Mouse (Mus musculus): ENCODE measurements around the gene Dab2.

DNA sequence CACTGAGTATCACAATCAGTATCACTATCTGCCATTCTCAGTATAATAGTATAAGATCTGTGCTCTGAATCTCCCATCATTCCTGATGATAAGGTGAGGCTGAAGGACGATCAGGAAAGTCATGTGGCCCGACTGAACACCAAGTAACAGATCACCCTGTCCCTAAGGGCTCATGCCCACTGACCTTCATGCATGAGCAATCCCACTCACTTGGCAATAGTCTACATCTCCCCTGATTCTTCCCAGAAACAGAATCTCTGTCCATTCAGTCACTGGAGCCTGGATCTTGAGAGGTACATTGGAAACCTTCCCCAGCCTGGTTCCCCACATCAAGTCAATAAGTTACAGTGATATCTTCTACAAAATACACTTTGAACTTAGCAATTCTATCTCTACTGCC lies 46.1 kb upstream of the Dab2 start:
- TF ChIP-seq GATA1 (IDR thresholded peaks at IDR 0.05; ENCODE audit: low read length), result no peak
- TF ChIP-seq TAL1 (IDR thresholded peaks at IDR 0.05; ENCODE audit: low read length), result no peak

Data from erythroblast, embryonic 14.5 days (primary cell).